Mouse (Mus musculus) midbrain, postnatal 0 days (tissue): ENCODE results near the gene Nos3. TPM values are rescaled to one million over a fixed set of nuclear protein-coding genes. Genes with fewer than 3 reads are reported as not detected.
A peak's percentile ranks its signal among the peaks of the same experiment; 100 is the strongest.

Experiments used
- ATAC-seq: fragments of 200-750 bp; cut with Nextera tagmentation; 2 replicates; pipeline ENCODE4 v1.8.0; 2017; ENCODE audit warnings: moderate number of reproducible peaks, mild to moderate bottlenecking, moderate TSS enrichment, moderate library complexity; ENCODE audit not compliant: low FRiP score
- DNase-seq: peaks from one replicate; pipeline ENCODE4 v3.0.0-alpha.2; 2015; ENCODE audit warnings: low spot score
- H3K27ac ChIP-seq: fragments of 300-500 bp; sonication (generic); 2 replicates; pipeline ENCODE4 v1.5.1; 2014; ENCODE audit warnings: low read depth, mild to moderate bottlenecking, low read length, mixed read lengths
- H3K27me3 ChIP-seq: fragments of 300-500 bp; sonication (generic); 2 replicates; pipeline ENCODE4 v1.6.1; 2014; ENCODE audit warnings: low read length, control low read depth, mixed read lengths; ENCODE audit not compliant: insufficient read depth
- H3K36me3 ChIP-seq: fragments of 300-500 bp; sonication (generic); 2 replicates; pipeline ENCODE4 v1.6.1; 2014; ENCODE audit warnings: low read length, control low read depth, mixed read lengths; ENCODE audit not compliant: insufficient read depth
- H3K4me1 ChIP-seq: fragments of 300-500 bp; sonication (generic); 2 replicates; pipeline ENCODE4 v1.6.1; 2014; ENCODE audit warnings: mild to moderate bottlenecking, control low read depth, antibody characterized with exemption, low read length, mixed read lengths; ENCODE audit not compliant: insufficient read depth
- H3K4me2 ChIP-seq: fragments of 300-500 bp; sonication (generic); 2 replicates; pipeline ENCODE4 v1.6.1; 2014; ENCODE audit warnings: low read depth, mild to moderate bottlenecking, low read length, mixed read lengths; ENCODE audit not compliant: poor library complexity, severe bottlenecking
- H3K4me3 ChIP-seq: fragments of 300-500 bp; sonication (generic); 2 replicates; pipeline ENCODE4 v1.5.1; 2014; ENCODE audit warnings: low read depth, mild to moderate bottlenecking, low read length, moderate library complexity
- H3K9ac ChIP-seq: fragments of 300-500 bp; sonication (generic); replicated peaks from 2 replicates; pipeline ENCODE4 v1.6.1; 2014; ENCODE audit warnings: mild to moderate bottlenecking, low read length, moderate library complexity, mixed read lengths; ENCODE audit not compliant: poor library complexity, severe bottlenecking
- H3K9me3 ChIP-seq: fragments of 300-500 bp; sonication (generic); 2 replicates; pipeline ENCODE4 v1.6.1; 2016; ENCODE audit warnings: low read length, control low read depth
- CTCF ChIP-seq: IDR thresholded peaks from 2 replicates; pipeline ENCODE4 v1.5.1; 2016; ENCODE audit warnings: antibody characterized with exemption, mild to moderate bottlenecking
- WGBS: fragments of 180-500 bp; shearing (Covaris S2); extraction: QIAGEN DNeasy Blood & Tissue Kit; methylation state at CpG from one replicate; pipeline ENCODE4 v1.1.7; 2014; 5-methylcytosine and 5-hydroxymethylcytosine counted together
- polyA plus RNA-seq: library from polyadenylated mRNA; unstranded; fragments of >200 nt; fragmentation: Nextera tagmentation; extraction: Ambion mirVana; gene quantifications from 2 replicates; pipeline ENCODE4 v1.2.1, GENCODE M21; 2015
- total RNA-seq: library from RNA; depleted of rRNA; stranded (reverse); fragments of >200 nt; gene quantifications from 2 replicates; pipeline ENCODE4 v1.2.3, GENCODE M21; 2014

The Nos3 gene
- total and polyA plus RNA-seq, 2 experiments from 2014 or later = 7.0 to 14.2 TPM

- Histone ChIP-seq H3K27ac (no peak overlapping the region), H3K4me3 (no peak overlapping the region), H3K9me3 (no peaks in the 10 kb centered on the region), H3K4me2 (no peak overlapping the region), H3K36me3 (peaks cover 16% of the 10 kb centered on the region; the same call in 1 of the 2 replicates), H3K27me3 (no peaks in the 10 kb centered on the region), H3K9ac (no peak overlapping the region), H3K4me1 (peaks cover 20% of the 10 kb centered on the region)
- WGBS = 58% methylated on average over 8 of the region's 8 CpGs
- DNase-seq (no peak), ATAC-seq (no peak)
- no peak for TF ChIP-seq CTCF
Observed at GRCm38 (mm10) chr5:24342966-24343365, 21.6 kb upstream of the Nos3 start.

- H3K4me2 ChIP-seq = no peak overlapping the region
- no peak overlapping the region for H3K9ac ChIP-seq
- no peak overlapping the region for H3K4me3 ChIP-seq
- no peak overlapping the region for H3K27ac ChIP-seq
- no peaks in the 10 kb centered on the region for H3K27me3 ChIP-seq
- peaks cover 20% of the 10 kb centered on the region for H3K4me1 ChIP-seq
- ATAC-seq = no peak
- no peak for TF ChIP-seq CTCF
- no peaks in the 10 kb centered on the region for H3K9me3 ChIP-seq
- peaks cover 13% of the 10 kb centered on the region; the same call in 1 of the 2 replicates for H3K36me3 ChIP-seq
- no peak for DNase-seq
Observed at GRCm38 (mm10) chr5:24343379-24343778, 21.2 kb upstream of the Nos3 start.

GRCm38 (mm10) chr5:24343977-24344436, 20.6 kb upstream of the Nos3 start:
- H3K27me3 ChIP-seq = no peaks in the 10 kb centered on the region
- peaks cover 20% of the 10 kb centered on the region for H3K4me1 ChIP-seq
- no peak overlapping the region for H3K4me2 ChIP-seq
- DNase-seq (peak; percentile 74), ATAC-seq (peak; percentile 57)
- H3K27ac ChIP-seq = peak overlapping the region; percentile 73
- H3K36me3 ChIP-seq = peaks cover 11% of the 10 kb centered on the region; the same call in 1 of the 2 replicates
- no peak for TF ChIP-seq CTCF
- H3K4me3 ChIP-seq = no peak overlapping the region
- 10% methylated on average over 2 of the region's 2 CpGs for WGBS
- no peaks in the 10 kb centered on the region for H3K9me3 ChIP-seq
- H3K9ac ChIP-seq = peak overlapping the region; percentile 48

- peak overlapping the region; percentile 5 for H3K4me2 ChIP-seq
- no peaks in the 10 kb centered on the region for H3K9me3 ChIP-seq
- H3K36me3 ChIP-seq = peaks cover 8% of the 10 kb centered on the region; the same call in 1 of the 2 replicates
- no peak for TF ChIP-seq CTCF
- 6% methylated on average over 12 of the region's 12 CpGs for WGBS
- DNase-seq = peak; percentile 53
- no peak overlapping the region for H3K4me3 ChIP-seq
- peak overlapping the region; percentile 48 for H3K9ac ChIP-seq
- peaks cover 25% of the 10 kb centered on the region for H3K4me1 ChIP-seq
- peak; percentile 29 for ATAC-seq
- no peaks in the 10 kb centered on the region for H3K27me3 ChIP-seq
- peak overlapping the region; percentile 73 for H3K27ac ChIP-seq
Observed at GRCm38 (mm10) chr5:24344477-24345051, 20.0 kb upstream of the Nos3 start.

GRCm38 (mm10) chr5:24346313-24346712, 18.3 kb upstream of the Nos3 start:
- Histone ChIP-seq H3K4me2 (no peak overlapping the region), H3K4me3 (no peak overlapping the region), H3K9ac (no peak overlapping the region), H3K27ac (no peak overlapping the region), H3K9me3 (no peaks in the 10 kb centered on the region), H3K27me3 (no peaks in the 10 kb centered on the region), H3K36me3 (peaks cover 4% of the 10 kb centered on the region; the same call in 1 of the 2 replicates), H3K4me1 (peaks cover 32% of the 10 kb centered on the region)
- TF ChIP-seq CTCF = no peak
- WGBS = 91% methylated on average over 7 of the region's 7 CpGs
- no peak for DNase-seq
- no peak for ATAC-seq

GRCm38 (mm10) chr5:24347186-24347875, 17.3 kb upstream of the Nos3 start:
- DNase-seq (no peak), ATAC-seq (no peak)
- peak overlapping the region; percentile 53 for H3K4me3 ChIP-seq
- 66% methylated on average over 7 of the region's 7 CpGs for WGBS
- H3K9me3 ChIP-seq = no peaks in the 10 kb centered on the region
- H3K4me1 ChIP-seq = peaks cover 35% of the 10 kb centered on the region
- H3K27me3 ChIP-seq = no peaks in the 10 kb centered on the region
- TF ChIP-seq CTCF = no peak
- H3K36me3 ChIP-seq = peaks cover 4% of the 10 kb centered on the region; the same call in 1 of the 2 replicates
- peak overlapping the region; percentile 99 for H3K4me2 ChIP-seq
- no peak overlapping the region for H3K27ac ChIP-seq
- H3K9ac ChIP-seq = peak overlapping the region; percentile 73; the same call in 1 of the 2 replicates
